Mouse (Mus musculus): ENCODE results near the gene Atp5s. TPM values are rescaled to one million over a fixed set of nuclear protein-coding genes. Genes with fewer than 3 reads are reported as not detected.

Gene Atp5s
- polyA plus RNA-seq, 1 experiment from 2014 or later = 44.6 TPM

DNA sequence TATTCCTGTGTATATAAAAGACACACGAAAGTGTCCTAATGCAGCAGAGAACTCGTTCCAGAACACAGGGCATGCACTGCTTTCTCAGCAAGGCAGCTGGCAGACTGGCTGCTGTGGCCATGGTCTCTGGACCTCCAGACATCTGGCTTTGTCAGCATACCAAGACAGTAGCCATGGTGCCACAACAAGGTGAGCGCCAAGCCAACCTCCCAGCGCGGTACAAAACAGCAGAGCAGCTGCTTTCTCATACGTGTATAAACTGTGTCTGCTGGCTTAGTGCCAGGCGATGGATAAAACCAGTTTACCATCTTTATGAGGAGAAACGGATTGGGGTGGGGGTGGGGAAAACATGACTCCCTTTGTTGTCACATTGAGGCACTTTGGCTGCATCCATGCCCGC lies 40.8 kb downstream of the Atp5s start:
- H3K27me3 ChIP-seq (ENCODE audit: control insufficient read depth, insufficient read depth, low read length) = no peaks in the 10 kb centered on the region
- ATAC-seq (ENCODE audit: insufficient number of reproducible peaks, insufficient read depth, low FRiP score, low read depth) = no peak
- H3K36me3 ChIP-seq (ENCODE audit: control insufficient read depth, insufficient read depth, low read length) = no peaks in the 10 kb centered on the region
- H3K9ac ChIP-seq (ENCODE audit: low read length) = no peak overlapping the region
- no peak overlapping the region for H3K27ac ChIP-seq (replicated peaks in 1 of 2; ENCODE audit: control insufficient read depth in 1 of 2, insufficient read depth in 1 of 2, low read depth in 2 of 2, low read length in 2 of 2)
- H3K4me3 ChIP-seq (ENCODE audit: control insufficient read depth in 1 of 2, insufficient read depth in 1 of 2, low read depth in 1 of 2, low read length in 2 of 2) = no peak overlapping the region
- 84% methylated on average over 9 of the region's 9 CpGs for WGBS
- peaks cover 3% of the 10 kb centered on the region for H3K9me3 ChIP-seq (ENCODE audit: control insufficient read depth, low read length)
- H3K4me2 ChIP-seq (ENCODE audit: low read length) = no peak overlapping the region
- H3K4me1 ChIP-seq (ENCODE audit: control insufficient read depth in 2 of 2, insufficient read depth in 2 of 2, low read length in 2 of 2) = peaks cover 4 to 6% of the 10 kb centered on the region in 2 experiments; a peak in 2 of 4 replicates

DNA sequence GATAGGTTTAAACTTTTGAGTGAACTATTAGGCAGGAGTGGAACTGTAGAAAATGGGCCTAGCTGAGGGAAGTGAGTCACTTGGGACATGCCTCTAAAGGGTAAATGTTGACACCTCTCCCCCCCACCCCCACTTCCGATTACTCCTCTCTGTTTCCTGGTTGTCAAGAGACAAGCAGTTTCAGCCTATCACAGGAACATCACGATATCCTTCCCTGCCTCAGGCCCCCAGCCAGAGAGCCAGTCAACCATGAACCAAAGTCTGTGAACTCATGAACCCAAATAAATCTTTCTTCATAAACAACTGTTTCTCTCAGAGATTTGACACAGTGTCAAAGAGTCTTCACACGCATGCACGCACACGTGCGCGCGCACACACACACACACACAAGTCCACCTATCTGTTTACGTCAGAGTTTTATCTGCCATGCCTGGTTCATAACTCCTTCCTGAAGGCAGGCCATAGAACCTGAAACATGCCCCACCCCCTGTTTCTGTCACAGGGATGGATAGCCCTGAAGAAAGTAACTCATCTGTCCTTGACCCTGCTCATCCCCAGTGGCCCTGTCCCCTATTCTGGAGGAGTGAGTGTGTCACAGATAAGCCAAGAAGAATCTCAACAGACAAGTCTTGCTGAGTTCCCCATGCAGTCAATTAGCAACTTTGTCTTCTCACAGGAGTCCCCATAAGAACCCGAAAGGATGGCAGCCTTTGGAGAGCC lies 41.6 kb downstream of the Atp5s start:
- Histone ChIP-seq H3K4me3 (ENCODE audit: control insufficient read depth in 1 of 2, insufficient read depth in 1 of 2, low read depth in 1 of 2, low read length in 2 of 2) (no peak overlapping the region), H3K9me3 (ENCODE audit: control insufficient read depth, low read length) (peaks cover 5% of the 10 kb centered on the region), H3K9ac (ENCODE audit: low read length) (no peak overlapping the region), H3K4me1 (ENCODE audit: control insufficient read depth in 2 of 2, insufficient read depth in 2 of 2, low read length in 2 of 2) (peaks cover 2 to 4% of the 10 kb centered on the region in 2 experiments; a peak in 1 of 4 replicates), H3K27me3 (ENCODE audit: control insufficient read depth, insufficient read depth, low read length) (no peaks in the 10 kb centered on the region), H3K4me2 (ENCODE audit: low read length) (no peak overlapping the region), H3K27ac (replicated peaks in 1 of 2; ENCODE audit: control insufficient read depth in 1 of 2, insufficient read depth in 1 of 2, low read depth in 2 of 2, low read length in 2 of 2) (no peak overlapping the region), H3K36me3 (ENCODE audit: control insufficient read depth, insufficient read depth, low read length) (no peaks in the 10 kb centered on the region)
- 82% methylated on average over 10 of the region's 10 CpGs for WGBS
- no peak for ATAC-seq (ENCODE audit: insufficient number of reproducible peaks, insufficient read depth, low FRiP score, low read depth)

DNA sequence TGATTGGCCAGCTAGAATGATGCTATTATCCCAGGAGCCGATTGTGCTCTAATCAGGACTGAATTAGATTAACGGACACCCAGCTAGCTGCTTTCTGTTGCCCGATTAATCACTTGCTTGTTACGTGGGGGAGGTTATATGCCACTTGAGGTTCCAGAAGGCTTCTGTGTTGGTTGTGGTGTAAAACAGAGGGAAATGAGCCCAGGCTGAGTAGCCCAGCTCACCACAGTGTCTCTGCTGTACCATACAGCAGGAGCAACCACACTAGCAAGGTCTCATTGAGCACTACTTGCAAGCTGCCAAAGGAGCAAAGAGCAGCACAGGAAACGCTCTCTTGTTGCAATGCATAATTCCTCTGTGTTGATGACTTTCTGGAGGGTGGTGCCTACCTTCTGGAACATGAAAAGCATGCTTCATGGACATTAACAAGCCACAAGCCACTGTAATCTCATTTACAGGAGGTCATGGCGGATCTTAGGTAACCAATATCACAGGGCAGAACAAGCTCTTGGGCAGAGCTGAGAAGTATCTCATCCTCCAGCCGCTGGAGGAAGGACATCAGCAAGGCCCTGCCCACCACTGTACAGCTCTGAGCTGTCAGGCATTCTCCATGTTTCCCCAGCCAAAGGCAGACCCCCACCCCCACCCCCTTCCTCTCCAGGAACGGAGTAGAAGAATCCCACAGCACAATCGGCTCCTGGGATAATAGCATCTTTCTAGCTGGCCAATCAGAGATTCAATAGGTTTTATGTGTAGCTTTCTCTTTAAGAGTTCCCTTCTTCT lies 42.9 kb downstream of the Atp5s start:
- no peak overlapping the region for H3K4me2 ChIP-seq (ENCODE audit: low read length)
- H3K27ac ChIP-seq (replicated peaks in 1 of 2; ENCODE audit: control insufficient read depth in 1 of 2, insufficient read depth in 1 of 2, low read depth in 2 of 2, low read length in 2 of 2) = no peak overlapping the region
- peaks cover 2 to 4% of the 10 kb centered on the region in 2 experiments; a peak in 1 of 4 replicates for H3K4me1 ChIP-seq (ENCODE audit: control insufficient read depth in 2 of 2, insufficient read depth in 2 of 2, low read length in 2 of 2)
- ATAC-seq (ENCODE audit: insufficient number of reproducible peaks, insufficient read depth, low FRiP score, low read depth) = no peak
- H3K27me3 ChIP-seq (ENCODE audit: control insufficient read depth, insufficient read depth, low read length) = no peaks in the 10 kb centered on the region
- no peak overlapping the region for H3K9ac ChIP-seq (ENCODE audit: low read length)
- H3K36me3 ChIP-seq (ENCODE audit: control insufficient read depth, insufficient read depth, low read length) = no peaks in the 10 kb centered on the region
- no peak overlapping the region for H3K4me3 ChIP-seq (ENCODE audit: control insufficient read depth in 1 of 2, insufficient read depth in 1 of 2, low read depth in 1 of 2, low read length in 2 of 2)
- 56% methylated on average over 9 of the region's 9 CpGs for WGBS
- H3K9me3 ChIP-seq (ENCODE audit: control insufficient read depth, low read length) = peaks cover 5% of the 10 kb centered on the region

DNA sequence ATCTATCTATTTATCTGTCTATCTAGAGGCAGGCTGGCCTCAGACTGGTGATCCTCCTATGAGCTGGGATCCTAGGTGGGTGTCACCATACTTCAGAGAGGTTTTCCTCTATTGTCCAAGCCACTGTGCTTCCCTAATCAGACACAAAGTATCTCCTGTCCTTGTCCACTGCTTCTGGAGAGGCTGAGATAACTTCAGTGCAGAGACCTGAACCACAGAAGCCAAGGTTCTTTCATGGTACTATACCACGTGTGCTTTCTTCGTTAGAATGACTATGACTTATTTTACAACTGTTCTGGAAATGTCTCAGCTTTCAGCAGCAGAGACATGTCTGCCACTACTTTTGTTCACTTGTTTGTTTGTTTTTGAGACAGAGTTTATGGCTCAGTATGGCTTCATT lies 44.1 kb downstream of the Atp5s start:
- H3K9me3 ChIP-seq (ENCODE audit: control insufficient read depth, low read length) = peaks cover 5% of the 10 kb centered on the region
- no peak overlapping the region for H3K4me2 ChIP-seq (ENCODE audit: low read length)
- H3K4me3 ChIP-seq (ENCODE audit: control insufficient read depth in 1 of 2, insufficient read depth in 1 of 2, low read depth in 1 of 2, low read length in 2 of 2) = no peak overlapping the region
- peaks cover 2 to 4% of the 10 kb centered on the region in 2 experiments; a peak in 1 of 4 replicates for H3K4me1 ChIP-seq (ENCODE audit: control insufficient read depth in 2 of 2, insufficient read depth in 2 of 2, low read length in 2 of 2)
- no peaks in the 10 kb centered on the region for H3K36me3 ChIP-seq (ENCODE audit: control insufficient read depth, insufficient read depth, low read length)
- no peak for ATAC-seq (ENCODE audit: insufficient number of reproducible peaks, insufficient read depth, low FRiP score, low read depth)
- H3K27ac ChIP-seq (replicated peaks in 1 of 2; ENCODE audit: control insufficient read depth in 1 of 2, insufficient read depth in 1 of 2, low read depth in 2 of 2, low read length in 2 of 2) = no peak overlapping the region
- 76% methylated on average over 2 of the region's 2 CpGs for WGBS
- no peak overlapping the region for H3K9ac ChIP-seq (ENCODE audit: low read length)
- no peaks in the 10 kb centered on the region for H3K27me3 ChIP-seq (ENCODE audit: control insufficient read depth, insufficient read depth, low read length)

DNA sequence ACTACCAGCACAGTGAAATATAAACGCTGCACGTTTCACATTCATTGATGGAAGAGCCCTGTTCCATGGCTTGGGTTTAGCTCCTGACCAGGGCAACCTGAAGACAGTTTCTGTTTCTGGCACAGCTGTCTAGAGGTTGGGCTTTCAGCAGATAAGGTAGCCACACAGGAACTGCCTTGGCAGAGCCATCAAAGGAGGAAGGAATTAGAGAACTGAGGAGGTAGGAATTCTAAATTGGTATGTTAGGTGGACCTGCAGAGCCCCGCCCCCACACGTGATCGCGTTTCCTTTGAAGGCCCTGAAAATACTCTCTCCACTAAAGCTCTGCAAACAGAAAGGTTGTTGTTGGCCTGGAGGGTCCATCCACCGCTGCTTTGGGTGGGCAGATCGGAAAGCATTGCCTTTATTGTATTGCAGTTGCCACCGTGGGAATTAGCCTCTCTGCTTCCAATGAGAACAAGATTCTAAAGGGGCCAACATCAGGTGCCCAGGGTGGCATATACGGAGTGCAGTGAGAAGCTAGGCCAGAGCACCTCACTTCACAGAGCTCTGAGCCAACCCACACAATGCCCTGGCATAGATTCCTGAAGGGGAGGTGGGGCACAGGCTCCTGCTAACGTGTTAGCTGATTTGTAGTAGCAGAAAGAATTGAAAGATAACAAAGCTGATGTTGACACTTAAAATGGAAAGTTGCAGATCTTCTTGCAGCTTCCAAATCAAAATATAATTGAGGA lies 52.0 kb downstream of the Atp5s start:
- Histone ChIP-seq H3K4me2 (ENCODE audit: low read length) (no peak overlapping the region), H3K27me3 (ENCODE audit: control insufficient read depth, insufficient read depth, low read length) (no peaks in the 10 kb centered on the region), H3K36me3 (ENCODE audit: control insufficient read depth, insufficient read depth, low read length) (no peaks in the 10 kb centered on the region), H3K27ac (replicated peaks in 1 of 2; ENCODE audit: control insufficient read depth in 1 of 2, insufficient read depth in 1 of 2, low read depth in 2 of 2, low read length in 2 of 2) (no peak overlapping the region; a peak in 1 of 4 replicates), H3K9ac (ENCODE audit: low read length) (no peak overlapping the region), H3K9me3 (ENCODE audit: control insufficient read depth, low read length) (no peaks in the 10 kb centered on the region), H3K4me1 (ENCODE audit: control insufficient read depth in 2 of 2, insufficient read depth in 2 of 2, low read length in 2 of 2) (peaks cover 12 to 14% of the 10 kb centered on the region in 2 experiments), H3K4me3 (ENCODE audit: control insufficient read depth in 1 of 2, insufficient read depth in 1 of 2, low read depth in 1 of 2, low read length in 2 of 2) (no peak overlapping the region)
- 52% methylated on average over 11 of the region's 11 CpGs for WGBS
- no peak for ATAC-seq (ENCODE audit: insufficient number of reproducible peaks, insufficient read depth, low FRiP score, low read depth)

DNA sequence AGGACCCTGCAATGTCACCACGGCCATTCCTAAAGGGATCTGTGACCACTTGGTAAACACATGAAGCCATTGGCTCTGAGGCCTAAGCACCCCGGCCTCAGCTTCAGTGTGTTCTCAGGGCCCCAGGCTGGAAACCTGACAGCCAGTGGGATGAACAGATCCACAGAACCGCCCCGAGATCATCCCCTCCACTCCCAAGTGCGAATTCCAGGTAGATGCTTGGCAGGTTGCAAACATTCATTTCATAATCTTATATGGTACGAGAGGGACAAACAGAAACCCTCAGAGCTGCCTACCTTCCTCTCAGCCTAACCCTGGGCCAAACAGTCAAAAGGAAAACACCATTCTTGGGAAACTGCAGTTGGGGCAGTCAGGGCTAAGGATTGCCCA lies 52.6 kb downstream of the Atp5s start:
- no peaks in the 10 kb centered on the region for H3K27me3 ChIP-seq (ENCODE audit: control insufficient read depth, insufficient read depth, low read length)
- H3K9ac ChIP-seq (ENCODE audit: low read length) = no peak overlapping the region
- H3K36me3 ChIP-seq (ENCODE audit: control insufficient read depth, insufficient read depth, low read length) = no peaks in the 10 kb centered on the region
- H3K4me2 ChIP-seq (ENCODE audit: low read length) = no peak overlapping the region
- H3K9me3 ChIP-seq (ENCODE audit: control insufficient read depth, low read length) = no peaks in the 10 kb centered on the region
- 81% methylated on average over 6 of the region's 6 CpGs for WGBS
- no peak for ATAC-seq (ENCODE audit: insufficient number of reproducible peaks, insufficient read depth, low FRiP score, low read depth)
- no peak overlapping the region for H3K4me3 ChIP-seq (ENCODE audit: control insufficient read depth in 1 of 2, insufficient read depth in 1 of 2, low read depth in 1 of 2, low read length in 2 of 2)
- H3K27ac ChIP-seq (replicated peaks in 1 of 2; ENCODE audit: control insufficient read depth in 1 of 2, insufficient read depth in 1 of 2, low read depth in 2 of 2, low read length in 2 of 2) = no peak overlapping the region; a peak in 1 of 4 replicates
- peaks cover 17 to 18% of the 10 kb centered on the region in 2 experiments for H3K4me1 ChIP-seq (ENCODE audit: control insufficient read depth in 2 of 2, insufficient read depth in 2 of 2, low read length in 2 of 2)

DNA sequence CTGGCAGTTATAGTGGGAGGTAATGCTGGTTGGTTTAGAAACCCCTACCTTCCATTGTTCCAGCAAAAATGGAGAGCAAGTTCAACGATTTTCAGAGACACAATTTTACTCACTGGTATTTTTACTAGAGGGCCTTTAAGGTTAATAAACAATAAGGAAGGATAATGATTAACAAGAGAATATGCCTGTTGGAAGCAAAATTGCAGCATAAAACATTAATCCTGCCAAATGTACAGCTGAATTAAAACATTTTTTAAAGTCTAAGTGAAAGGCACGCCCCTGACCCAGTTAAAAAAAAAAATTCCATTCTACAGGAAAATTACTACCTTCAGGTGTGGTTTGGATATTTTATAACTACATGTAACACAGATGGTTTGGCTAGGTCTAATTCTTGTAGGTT lies 53.2 kb downstream of the Atp5s start:
- no peak for ATAC-seq (ENCODE audit: insufficient number of reproducible peaks, insufficient read depth, low FRiP score, low read depth)
- no peaks in the 10 kb centered on the region for H3K36me3 ChIP-seq (ENCODE audit: control insufficient read depth, insufficient read depth, low read length)
- peaks cover 18 to 19% of the 10 kb centered on the region in 2 experiments for H3K4me1 ChIP-seq (ENCODE audit: control insufficient read depth in 2 of 2, insufficient read depth in 2 of 2, low read length in 2 of 2)
- H3K27me3 ChIP-seq (ENCODE audit: control insufficient read depth, insufficient read depth, low read length) = no peaks in the 10 kb centered on the region
- no peak overlapping the region for H3K4me2 ChIP-seq (ENCODE audit: low read length)
- no peak overlapping the region for H3K4me3 ChIP-seq (ENCODE audit: control insufficient read depth in 1 of 2, insufficient read depth in 1 of 2, low read depth in 1 of 2, low read length in 2 of 2)
- no peaks in the 10 kb centered on the region for H3K9me3 ChIP-seq (ENCODE audit: control insufficient read depth, low read length)
- H3K27ac ChIP-seq (replicated peaks in 1 of 2; ENCODE audit: control insufficient read depth in 1 of 2, insufficient read depth in 1 of 2, low read depth in 2 of 2, low read length in 2 of 2) = no peak overlapping the region
- WGBS = 86% methylated on average over 2 of the region's 2 CpGs
- H3K9ac ChIP-seq (ENCODE audit: low read length) = no peak overlapping the region

Data from heart, embryonic 14.5 days (tissue).